Mouse (Mus musculus) embryonic fibroblast, embryonic 13.5 days (primary cell): ENCODE results near the gene Arl8b. TPM values are rescaled to one million over a fixed set of nuclear protein-coding genes. Genes with fewer than 3 reads are reported as not detected.

ENCODE experiments used
- H3K27ac ChIP-seq: 2 replicates; pipeline ENCODE4 v1.5.1; 2012; ENCODE audit warnings: low read length, control low read depth, inconsistent platforms; ENCODE audit not compliant: insufficient read depth
- H3K4me1 ChIP-seq: 2 replicates; pipeline ENCODE4 v1.6.1; 2011; ENCODE audit warnings: low read length; ENCODE audit not compliant: control insufficient read depth, insufficient read depth
- H3K4me3 ChIP-seq: 2 replicates; pipeline ENCODE4 v1.5.1; 2011; ENCODE audit warnings: mild to moderate bottlenecking, control low read depth, low read length; ENCODE audit not compliant: insufficient read depth
- CTCF ChIP-seq: IDR thresholded peaks from 2 replicates; pipeline ENCODE4 v1.5.1; 2011; ENCODE audit warnings: mild to moderate bottlenecking, control low read depth, low read length, moderate library complexity, borderline replicate concordance; ENCODE audit not compliant: insufficient read depth
- POLR2A ChIP-seq: IDR thresholded peaks from 2 replicates; pipeline ENCODE4 v1.6.1; 2011; ENCODE audit warnings: low read depth, mild to moderate bottlenecking, control low read depth, low read length, moderate library complexity
- polyA plus RNA-seq: library from polyadenylated mRNA; stranded (reverse); fragments of >200 nt; gene quantifications from 2 replicates; pipeline ENCODE4 v1.2.4, GENCODE M21; 2011; ENCODE audit warnings: low read depth; ENCODE audit not compliant: missing spikeins, insufficient read length

Arl8b gene
- polyA plus RNA-seq, 1 experiment, result 164 TPM

DNA sequence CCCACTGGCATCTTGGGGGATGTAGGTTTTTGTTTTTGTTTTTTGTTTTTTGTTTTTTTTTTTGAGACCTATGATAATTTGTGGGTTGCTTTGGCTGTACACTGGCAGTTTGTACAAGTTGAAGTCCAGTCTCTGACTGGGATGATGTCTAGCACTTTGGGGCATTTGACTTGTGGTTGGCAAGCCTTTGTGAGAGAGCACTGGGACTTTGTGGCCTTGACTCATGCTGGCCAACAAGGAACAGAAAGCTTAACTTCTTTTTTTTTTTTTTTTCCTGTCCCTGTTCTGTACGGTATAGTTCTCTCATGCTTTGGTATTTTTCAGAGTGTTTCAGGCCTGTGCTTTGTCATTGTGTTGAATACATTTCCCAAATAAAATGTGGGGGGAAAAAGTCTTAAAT lies 49.3 kb downstream of the Arl8b start:
- H3K27ac ChIP-seq, result no peak overlapping the region
- H3K4me3 ChIP-seq, result no peak overlapping the region
- TF ChIP-seq CTCF, result no peak
- TF ChIP-seq POLR2A, result no peak
- peaks cover 3% of the 10 kb centered on the region for H3K4me1 ChIP-seq

DNA sequence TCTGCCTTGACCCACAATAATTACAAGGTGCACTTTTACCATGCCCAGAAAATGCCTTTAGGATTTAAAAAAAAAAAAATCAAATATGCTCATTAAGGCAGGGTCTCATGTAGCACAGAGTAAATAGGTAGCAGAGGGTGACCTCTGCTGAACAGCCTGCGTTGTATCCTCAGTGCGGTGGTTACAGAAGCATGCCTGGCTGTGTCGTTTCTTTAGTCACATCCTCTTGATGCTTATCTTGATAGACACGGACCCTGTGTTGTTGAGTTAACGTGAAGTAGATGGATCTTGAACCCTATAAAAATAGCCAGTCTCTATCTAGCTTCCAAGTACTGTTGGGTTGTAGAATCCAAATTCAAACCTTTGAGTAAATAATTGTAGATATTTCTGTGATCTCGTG lies 50.1 kb downstream of the Arl8b start:
- no peak overlapping the region for H3K4me3 ChIP-seq
- H3K27ac ChIP-seq, result no peak overlapping the region
- peaks cover 3% of the 10 kb centered on the region for H3K4me1 ChIP-seq
- TF ChIP-seq CTCF (no peak), POLR2A (no peak)

DNA sequence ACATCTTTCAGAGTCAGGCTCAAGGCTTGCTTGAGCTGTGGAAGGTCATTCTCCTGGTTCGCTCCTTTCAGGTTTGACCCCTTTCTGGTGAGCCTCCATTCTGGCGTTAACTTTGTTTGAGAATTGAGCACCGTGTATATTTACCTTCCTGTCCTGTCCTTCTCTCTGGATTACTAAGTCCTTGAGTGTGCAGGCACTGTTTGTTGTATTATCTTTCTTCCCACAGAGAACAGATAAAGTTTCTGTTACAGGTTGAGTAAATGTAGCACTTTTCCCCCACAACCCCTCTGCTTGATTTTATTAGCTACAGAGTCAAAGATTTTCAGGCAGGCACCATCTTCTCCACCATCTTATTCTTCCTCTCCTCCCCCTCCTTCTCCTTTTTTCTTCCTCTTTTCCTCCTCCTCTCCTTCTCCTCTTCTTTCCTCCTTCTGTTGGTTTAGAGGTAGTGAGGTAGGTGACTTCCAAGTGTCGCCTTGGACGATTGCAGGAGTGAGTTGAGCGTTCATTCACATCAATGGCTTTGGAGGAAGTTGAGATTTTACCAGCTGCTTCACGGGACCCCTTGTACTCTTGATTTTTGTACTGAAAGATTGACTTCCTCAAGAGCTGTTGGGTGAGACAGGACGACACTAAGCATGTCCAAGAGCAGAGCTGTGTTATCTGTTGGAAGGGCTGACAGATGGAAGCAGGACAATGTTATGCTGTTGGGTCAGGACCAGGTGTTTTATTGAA lies 51.2 kb downstream of the Arl8b start:
- H3K27ac ChIP-seq, result no peak overlapping the region
- H3K4me3 ChIP-seq, result no peak overlapping the region
- peaks cover 3% of the 10 kb centered on the region for H3K4me1 ChIP-seq
- TF ChIP-seq POLR2A (no peak), CTCF (no peak)

DNA sequence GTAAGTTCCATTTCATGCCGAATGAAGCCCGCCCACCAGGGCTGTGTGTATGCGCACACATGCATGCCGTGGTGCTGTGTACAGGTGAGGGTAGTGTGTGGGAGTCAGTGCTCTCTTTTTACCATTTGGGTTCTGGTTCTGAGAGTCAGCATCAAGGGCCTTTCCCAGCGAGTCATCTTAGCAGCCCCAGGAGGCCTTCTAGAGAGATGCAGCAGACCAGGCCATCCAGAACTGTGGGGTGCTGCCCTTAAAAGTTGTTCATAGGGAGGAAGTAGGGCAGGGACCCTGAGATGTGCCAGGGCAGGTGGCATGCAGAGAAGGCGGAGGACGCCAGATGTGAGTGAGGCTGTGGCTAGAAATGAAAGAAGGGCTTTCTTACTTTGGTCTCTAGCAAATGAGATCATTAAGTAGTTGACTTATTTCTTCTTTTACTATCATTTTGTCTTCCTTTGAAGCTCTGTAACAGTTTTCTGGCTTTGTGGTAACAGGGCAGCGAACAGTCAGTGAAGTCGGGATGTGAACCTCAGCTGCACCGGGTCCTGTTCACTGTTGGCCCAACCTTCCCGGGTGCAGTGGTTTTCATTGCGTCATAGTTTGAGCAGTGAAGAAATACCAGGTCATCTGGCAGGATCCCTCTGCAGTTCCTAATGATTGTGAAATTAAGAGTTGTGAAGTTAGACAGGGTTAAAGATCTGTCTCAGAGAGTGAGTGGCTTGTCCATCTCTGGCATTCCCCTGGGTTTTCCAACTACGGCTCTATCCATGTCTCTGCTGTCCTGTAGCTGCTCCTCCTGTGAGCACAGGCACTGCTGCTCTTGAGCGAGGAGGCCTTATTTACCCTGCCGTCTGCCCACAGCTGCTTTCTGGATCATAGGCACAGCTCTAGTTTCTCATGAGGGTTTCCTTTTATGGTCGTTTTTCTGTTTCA lies 53.1 kb downstream of the Arl8b start:
- Histone ChIP-seq H3K4me1 (peaks cover 3% of the 10 kb centered on the region), H3K27ac (no peak overlapping the region), H3K4me3 (no peak overlapping the region)
- TF ChIP-seq POLR2A (no peak), CTCF (no peak)

DNA sequence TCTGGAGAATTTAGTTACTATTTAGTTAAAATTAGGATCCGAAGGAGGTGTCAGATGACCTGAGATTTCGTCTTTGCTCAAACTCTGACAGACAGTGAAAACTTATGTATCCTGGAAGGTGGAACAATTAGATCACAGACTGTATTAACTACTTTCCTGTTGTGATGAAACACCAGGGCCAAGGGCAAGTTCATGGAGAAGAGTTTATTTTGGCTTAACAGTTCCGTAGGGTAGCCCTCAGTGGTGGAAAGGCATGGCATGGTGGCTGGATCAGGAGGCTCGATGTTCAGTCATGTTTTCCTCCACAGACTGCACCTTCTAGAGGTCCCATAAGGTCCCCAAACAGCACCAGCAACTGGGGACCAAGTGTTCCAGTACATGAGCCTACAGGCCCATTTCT lies 54.2 kb downstream of the Arl8b start:
- TF ChIP-seq POLR2A (no peak), CTCF (no peak)
- no peak overlapping the region for H3K27ac ChIP-seq
- H3K4me1 ChIP-seq, result no peaks in the 10 kb centered on the region; the same call in 1 of the 2 replicates
- H3K4me3 ChIP-seq, result no peak overlapping the region

DNA sequence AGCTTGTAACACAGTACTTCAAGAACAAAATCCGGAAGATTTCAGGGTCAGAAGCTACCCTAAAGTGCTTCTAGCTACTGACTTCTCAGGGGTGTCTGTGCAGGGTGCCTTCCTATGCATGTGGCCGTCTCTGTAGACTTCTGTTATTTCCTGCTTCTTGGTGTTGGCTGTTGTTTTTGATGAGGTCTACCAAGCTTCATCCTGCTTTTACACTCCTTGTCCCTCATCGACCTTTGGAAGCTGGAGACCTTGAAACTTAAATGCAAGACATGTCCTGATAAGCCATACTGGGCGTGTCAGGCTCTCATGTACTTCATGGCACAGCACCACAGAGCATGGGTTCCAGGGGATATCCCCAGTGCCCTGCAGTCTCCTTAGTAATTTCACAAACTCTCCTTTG lies 55.1 kb downstream of the Arl8b start:
- no peak for TF ChIP-seq POLR2A
- TF ChIP-seq CTCF, result no peak
- no peak overlapping the region for H3K4me3 ChIP-seq
- no peaks in the 10 kb centered on the region; the same call in 1 of the 2 replicates for H3K4me1 ChIP-seq
- H3K27ac ChIP-seq, result no peak overlapping the region

DNA sequence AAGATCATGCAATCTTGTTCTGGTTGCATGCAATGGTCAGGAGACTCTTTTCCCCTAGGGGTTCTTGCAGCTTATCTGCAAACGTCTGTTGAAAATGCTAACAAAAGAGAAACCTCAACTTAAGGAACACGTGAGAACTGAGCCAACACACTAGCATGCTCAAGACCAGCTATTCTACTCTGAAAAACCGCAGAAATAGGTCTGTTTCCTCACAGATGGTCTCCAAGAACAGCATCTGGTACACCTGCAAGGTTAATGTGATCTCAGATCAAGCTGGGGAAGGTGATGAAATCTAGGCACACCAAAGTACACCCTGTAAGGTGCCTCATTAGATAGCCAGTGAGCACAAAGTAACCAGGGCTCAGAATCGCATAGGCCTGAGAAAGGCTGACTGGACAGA lies 56.5 kb downstream of the Arl8b start:
- H3K4me1 ChIP-seq, result peaks cover 4% of the 10 kb centered on the region; the same call in 1 of the 2 replicates
- TF ChIP-seq POLR2A (no peak), CTCF (no peak)
- H3K4me3 ChIP-seq, result no peak overlapping the region
- no peak overlapping the region for H3K27ac ChIP-seq

DNA sequence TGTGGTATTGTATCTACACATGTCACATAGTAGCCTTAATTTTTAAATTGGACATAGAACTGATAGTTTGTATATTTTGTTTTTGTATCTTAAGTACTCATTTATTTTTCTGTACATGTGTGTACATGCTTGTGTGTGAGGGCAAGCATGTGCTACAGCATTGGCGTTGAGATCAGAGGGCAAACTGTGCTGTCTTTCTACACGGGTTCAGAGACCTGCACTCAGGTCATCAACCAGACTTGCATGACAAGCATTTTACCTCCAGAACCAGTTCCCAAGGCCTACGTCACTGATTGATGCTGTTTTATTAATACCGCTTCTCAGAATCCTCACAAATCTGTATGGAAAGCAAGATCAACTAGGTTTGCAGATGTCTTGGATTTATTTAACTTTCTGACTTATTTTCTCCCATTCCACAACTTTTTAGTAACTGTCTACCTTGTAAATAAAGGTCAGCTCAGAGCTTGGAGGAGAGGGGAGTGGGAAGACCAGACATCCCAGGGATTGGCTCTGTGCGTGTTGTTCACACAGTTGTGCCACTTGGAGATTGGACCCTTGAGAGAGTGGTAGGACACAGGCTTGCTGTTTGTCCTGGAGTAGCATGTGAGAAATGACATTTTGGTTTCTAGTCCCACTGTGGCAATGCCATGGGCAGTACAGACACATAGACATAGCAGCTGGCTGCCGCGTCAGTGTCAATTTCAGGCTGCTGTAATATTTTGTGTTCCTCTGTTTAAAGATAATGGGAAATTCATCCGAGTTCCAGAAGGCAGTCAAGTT lies 58.2 kb downstream of the Arl8b start:
- TF ChIP-seq CTCF (no peak), POLR2A (no peak)
- Histone ChIP-seq H3K27ac (no peak overlapping the region), H3K4me1 (peaks cover 4% of the 10 kb centered on the region; the same call in 1 of the 2 replicates), H3K4me3 (no peak overlapping the region)

DNA sequence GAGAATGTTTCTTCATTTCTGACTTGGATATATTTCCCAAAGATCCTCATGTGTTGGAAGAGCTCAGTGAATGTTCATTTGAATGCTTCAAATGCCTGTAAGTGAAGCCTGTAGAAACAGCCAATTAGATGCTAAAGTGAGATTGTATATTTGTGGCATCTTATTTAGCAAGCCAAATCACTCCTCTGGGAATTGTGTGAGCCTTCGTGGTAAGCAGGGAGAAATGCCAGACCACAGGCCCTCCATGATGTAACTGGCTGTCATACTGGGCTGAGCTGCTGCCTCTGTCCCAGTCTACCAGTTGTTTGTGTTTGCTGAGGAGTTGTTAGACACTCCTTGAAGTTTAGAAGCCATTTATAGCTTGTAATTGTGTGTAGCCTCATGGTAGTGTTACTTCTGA lies 60.8 kb downstream of the Arl8b start:
- H3K4me1 ChIP-seq, result peaks cover 4% of the 10 kb centered on the region; the same call in 1 of the 2 replicates
- TF ChIP-seq CTCF (no peak), POLR2A (0 out of 2 replicates have a peak, but pooled peaks have one; percentile 6)
- no peak overlapping the region for H3K4me3 ChIP-seq
- H3K27ac ChIP-seq, result peak overlapping the region; percentile 94
